Mouse (Mus musculus): Measurements from ENCODE around the gene Krt6a. TPM values are rescaled to one million over a fixed set of nuclear protein-coding genes. Genes with fewer than 3 reads are reported as not detected.

Gene Krt6a
- polyA plus RNA-seq, 1 experiment from 2014 or later, result not detected

- H3K4me1 ChIP-seq (replicated peaks; ENCODE audit: control insufficient read depth, insufficient read depth, low read length), result no peaks in the 10 kb centered on the region
- H3K27ac ChIP-seq, result no peak overlapping the region
- ATAC-seq (ENCODE audit: low FRiP score) (no peak), DNase-seq (ENCODE audit: low spot score) (no peak)
- no peaks in the 10 kb centered on the region for H3K9me3 ChIP-seq (ENCODE audit: control insufficient read depth, low read length)
- no peak overlapping the region for H3K4me3 ChIP-seq (replicated peaks; ENCODE audit: low read length)
- H3K36me3 ChIP-seq (replicated peaks; ENCODE audit: control insufficient read depth, insufficient read depth), result no peaks in the 10 kb centered on the region
- 96% methylated on average over 1 of the region's 1 CpGs for WGBS
- H3K27me3 ChIP-seq (ENCODE audit: control insufficient read depth, insufficient read depth, low read length), result no peaks in the 10 kb centered on the region
- no peak overlapping the region for H3K9ac ChIP-seq
- no peak overlapping the region for H3K4me2 ChIP-seq (replicated peaks)
These were observed 18.1 kb downstream of the Krt6a start for GRCm38 (mm10) chr15:101675978-101676377.

- Histone ChIP-seq H3K9me3 (ENCODE audit: control insufficient read depth, low read length) (0 out of 2 replicates have a peak, but pooled peaks cover 4% of the 10 kb centered on the region), H3K27ac (no peak overlapping the region), H3K27me3 (ENCODE audit: control insufficient read depth, insufficient read depth, low read length) (no peaks in the 10 kb centered on the region), H3K4me2 (replicated peaks) (no peak overlapping the region), H3K4me3 (replicated peaks; ENCODE audit: low read length) (no peak overlapping the region), H3K36me3 (replicated peaks; ENCODE audit: control insufficient read depth, insufficient read depth) (no peaks in the 10 kb centered on the region), H3K4me1 (replicated peaks; ENCODE audit: control insufficient read depth, insufficient read depth, low read length) (no peaks in the 10 kb centered on the region), H3K9ac (no peak overlapping the region)
- ATAC-seq (ENCODE audit: low FRiP score), result no peak
- DNase-seq (ENCODE audit: low spot score), result no peak
- 84% methylated on average over 5 of the region's 5 CpGs for WGBS
These were observed 41.3 kb downstream of the Krt6a start for GRCm38 (mm10) chr15:101652736-101653265.

- DNase-seq (ENCODE audit: low spot score) (no peak), ATAC-seq (ENCODE audit: low FRiP score) (no peak)
- Histone ChIP-seq H3K4me2 (replicated peaks) (no peak within 1 kb of the TSS), H3K4me1 (replicated peaks; ENCODE audit: control insufficient read depth, insufficient read depth, low read length) (no peaks in the 10 kb centered on the region), H3K4me3 (replicated peaks; ENCODE audit: low read length) (no peak within 1 kb of the TSS), H3K9me3 (ENCODE audit: control insufficient read depth, low read length) (no peaks in the 10 kb centered on the region), H3K27ac (no peak within 1 kb of the TSS), H3K9ac (no peak within 1 kb of the TSS), H3K36me3 (replicated peaks; ENCODE audit: control insufficient read depth, insufficient read depth) (no peaks in the 10 kb centered on the region), H3K27me3 (ENCODE audit: control insufficient read depth, insufficient read depth, low read length) (no peaks in the 10 kb centered on the region)
- WGBS, result 87% methylated on average over 3 of the region's 3 CpGs
These were observed 46.8 kb downstream of the Krt6a start, which contains the start of gene Gm5478 for GRCm38 (mm10) chr15:101647280-101647679. Gene Gm5478 (minus strand): TSS chr15:101647380.

Small RNAs within 50 kb of the gene (microRNA-seq; reads per million reads assigned to microRNA genes)
- gene Gm44323 (not detected), gene Gm44342 (not detected), gene Gm44383 (not detected), gene Gm44479 (not detected)

Other genes with a start within 250 kb of the Krt6a start
- gene Krt88, start 246.6 kb downstream of the Krt6a start, polyA plus RNA-seq (2014; fragmentation: Nextera tagmentation; extraction: Ambion mirVana), result not detected in 2 replicates
- gene Krt81, start 230.6 kb downstream of the Krt6a start, polyA plus RNA-seq (2014; fragmentation: Nextera tagmentation; extraction: Ambion mirVana), result not detected in 2 replicates
- gene Krt86, start 220.8 kb downstream of the Krt6a start, polyA plus RNA-seq (2014; fragmentation: Nextera tagmentation; extraction: Ambion mirVana), result 0.09 TPM in 1 of 2 replicates, not detected in the other
- not detected in 2 replicates for gene Krt83, start 202.8 kb downstream of the Krt6a start, polyA plus RNA-seq (2014; fragmentation: Nextera tagmentation; extraction: Ambion mirVana)
- gene Gm49425, start 177.0 kb downstream of the Krt6a start, polyA plus RNA-seq (2014; fragmentation: Nextera tagmentation; extraction: Ambion mirVana), result not detected in 2 replicates
- not detected in 2 replicates for gene Krt84, start 161.5 kb downstream of the Krt6a start, polyA plus RNA-seq (2014; fragmentation: Nextera tagmentation; extraction: Ambion mirVana)
- gene Krt82, start 143.6 kb downstream of the Krt6a start, polyA plus RNA-seq (2014; fragmentation: Nextera tagmentation; extraction: Ambion mirVana), result not detected in 2 replicates
- gene Krt90, start 131.4 kb downstream of the Krt6a start, polyA plus RNA-seq (2014; fragmentation: Nextera tagmentation; extraction: Ambion mirVana), result 0.15 and 0.23 TPM in 2 replicates
- gene Krt75, start 120.4 kb downstream of the Krt6a start, polyA plus RNA-seq (2014; fragmentation: Nextera tagmentation; extraction: Ambion mirVana), result 0.07 and 0.15 TPM in 2 replicates
- not detected in 2 replicates for gene Gm5414, start 66.1 kb downstream of the Krt6a start, polyA plus RNA-seq (2014; fragmentation: Nextera tagmentation; extraction: Ambion mirVana)
- gene Gm5478, start 46.9 kb downstream of the Krt6a start, polyA plus RNA-seq (2014; fragmentation: Nextera tagmentation; extraction: Ambion mirVana), result not detected in 2 replicates
- gene Krt6b, start 14.0 kb downstream of the Krt6a start, polyA plus RNA-seq (2014; fragmentation: Nextera tagmentation; extraction: Ambion mirVana), result not detected in 2 replicates
- not detected in 2 replicates for gene Krt5, start 18.6 kb upstream of the Krt6a start, polyA plus RNA-seq (2014; fragmentation: Nextera tagmentation; extraction: Ambion mirVana)
- gene Krt71, start 48.8 kb upstream of the Krt6a start, polyA plus RNA-seq (2014; fragmentation: Nextera tagmentation; extraction: Ambion mirVana), result 0.52 and 0.54 TPM in 2 replicates
- gene Krt72, start 92.2 kb upstream of the Krt6a start, polyA plus RNA-seq (2014; fragmentation: Nextera tagmentation; extraction: Ambion mirVana), result not detected in 2 replicates
- gene Krt73, start 108.0 kb upstream of the Krt6a start, polyA plus RNA-seq (2014; fragmentation: Nextera tagmentation; extraction: Ambion mirVana), result 0.52 and 0.68 TPM in 2 replicates
- not detected in 2 replicates for gene Krt2, start 123.9 kb upstream of the Krt6a start, polyA plus RNA-seq (2014; fragmentation: Nextera tagmentation; extraction: Ambion mirVana)
- gene Krt1, start 156.5 kb upstream of the Krt6a start, polyA plus RNA-seq (2014; fragmentation: Nextera tagmentation; extraction: Ambion mirVana), result 11.9 and 12.2 TPM in 2 replicates
- 0.20 and 0.21 TPM in 2 replicates for gene Krt77, start 175.4 kb upstream of the Krt6a start, polyA plus RNA-seq (2014; fragmentation: Nextera tagmentation; extraction: Ambion mirVana)
- gene Krt76, start 198.6 kb upstream of the Krt6a start, polyA plus RNA-seq (2014; fragmentation: Nextera tagmentation; extraction: Ambion mirVana), result not detected in 2 replicates
- not detected in 2 replicates for gene Krt4, start 230.4 kb upstream of the Krt6a start, polyA plus RNA-seq (2014; fragmentation: Nextera tagmentation; extraction: Ambion mirVana)
- 0.29 TPM in 1 of 2 replicates, not detected in the other for gene Krt79, start 246.0 kb upstream of the Krt6a start, polyA plus RNA-seq (2014; fragmentation: Nextera tagmentation; extraction: Ambion mirVana)